Mouse (Mus musculus): ENCODE measurements around the gene Gm17542.
"Not testable (repeated sequence)": the region's sequence is repeated elsewhere in the genome, so short reads cannot be mapped to it uniquely, and the experiment has no call there.

Gene Gm17542

DNA sequence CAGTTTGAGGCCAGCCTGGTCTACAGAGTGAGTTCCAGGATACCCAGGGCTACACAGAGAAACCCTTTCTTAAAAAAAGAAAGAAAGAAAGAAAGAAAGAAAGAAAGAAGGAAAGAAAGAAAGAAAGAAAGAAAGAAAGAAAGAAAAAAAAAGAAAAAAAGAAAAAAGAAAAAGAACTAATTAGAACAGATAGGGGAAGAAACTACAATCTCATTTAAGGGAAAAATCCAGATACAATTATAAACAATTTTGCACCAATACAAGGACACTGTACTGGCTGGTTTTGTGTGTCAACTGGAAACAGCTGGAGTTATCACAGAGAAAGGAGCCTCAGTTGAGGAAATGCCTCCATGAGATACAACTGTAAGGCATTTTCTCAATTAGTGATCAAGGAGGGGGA, at the start of gene Gm17542:
Gene Gm17542, minus strand, starts transcription at position 101 of the 400 bp plus-strand sequence.
- DNase-seq (ENCODE audit: low read depth), result not testable (repeated sequence)

DNA sequence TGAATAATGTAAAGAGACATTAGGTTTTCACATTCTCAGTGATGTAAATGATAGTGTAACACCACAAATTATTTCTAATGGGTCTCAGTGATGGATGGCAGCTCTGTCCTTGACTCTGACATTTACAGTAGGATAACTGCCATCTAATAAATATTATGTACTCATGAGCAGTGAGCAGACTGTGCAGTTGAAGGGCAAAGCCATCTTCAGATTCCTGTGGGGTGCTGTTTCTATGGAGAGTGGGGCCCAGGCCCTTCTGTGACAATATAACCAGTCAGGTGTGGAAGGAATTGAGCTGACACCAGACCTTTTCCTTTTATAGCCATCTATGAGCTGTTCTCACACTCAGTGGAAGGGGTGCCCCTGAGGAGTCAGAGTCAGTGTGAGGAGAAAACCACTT, 21.8 kb upstream of the Gm17542 start:
- DNase-seq (ENCODE audit: low read depth), result no peak

DNA sequence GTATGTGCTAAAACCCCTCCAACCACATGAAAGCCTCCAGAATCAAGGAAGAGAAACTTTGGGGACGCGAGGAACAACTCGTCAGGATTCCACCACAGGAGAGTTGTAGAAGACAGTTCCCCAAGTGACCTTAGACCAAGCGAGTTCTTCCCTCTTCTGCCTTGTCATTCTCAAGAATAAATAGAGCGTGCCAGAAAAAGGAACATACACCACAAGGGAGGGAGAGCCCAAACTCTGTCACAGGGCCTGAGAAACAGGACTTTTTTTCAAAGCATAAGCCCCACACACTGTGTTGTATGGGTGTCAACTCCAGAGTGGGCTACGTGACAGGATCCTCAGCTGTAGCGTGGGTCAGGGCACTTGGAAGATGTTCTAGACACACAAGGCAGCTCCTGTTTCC, 20.1 kb upstream of the Gm17542 start:
- DNase-seq (ENCODE audit: low read depth), result no peak

DNA sequence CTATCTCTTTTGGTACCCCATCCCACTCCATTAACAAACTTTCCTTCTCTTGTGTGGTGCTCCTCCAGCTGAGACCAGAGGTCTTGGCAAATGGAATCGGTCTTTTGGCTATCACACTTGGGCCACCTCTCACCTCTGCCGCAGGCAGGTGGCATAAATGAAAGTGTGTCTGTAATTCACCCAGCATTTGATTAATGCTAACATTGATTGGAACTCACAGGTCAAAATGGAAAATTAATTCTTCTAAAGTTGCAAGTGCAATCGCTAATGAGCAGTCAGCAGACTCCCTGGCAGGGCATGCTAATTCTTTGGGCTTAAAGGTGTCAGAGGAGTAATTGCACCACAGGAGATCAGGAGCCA, 3.2 kb downstream of the Gm17542 start:
- DNase-seq (ENCODE audit: low read depth), result no peak

DNA sequence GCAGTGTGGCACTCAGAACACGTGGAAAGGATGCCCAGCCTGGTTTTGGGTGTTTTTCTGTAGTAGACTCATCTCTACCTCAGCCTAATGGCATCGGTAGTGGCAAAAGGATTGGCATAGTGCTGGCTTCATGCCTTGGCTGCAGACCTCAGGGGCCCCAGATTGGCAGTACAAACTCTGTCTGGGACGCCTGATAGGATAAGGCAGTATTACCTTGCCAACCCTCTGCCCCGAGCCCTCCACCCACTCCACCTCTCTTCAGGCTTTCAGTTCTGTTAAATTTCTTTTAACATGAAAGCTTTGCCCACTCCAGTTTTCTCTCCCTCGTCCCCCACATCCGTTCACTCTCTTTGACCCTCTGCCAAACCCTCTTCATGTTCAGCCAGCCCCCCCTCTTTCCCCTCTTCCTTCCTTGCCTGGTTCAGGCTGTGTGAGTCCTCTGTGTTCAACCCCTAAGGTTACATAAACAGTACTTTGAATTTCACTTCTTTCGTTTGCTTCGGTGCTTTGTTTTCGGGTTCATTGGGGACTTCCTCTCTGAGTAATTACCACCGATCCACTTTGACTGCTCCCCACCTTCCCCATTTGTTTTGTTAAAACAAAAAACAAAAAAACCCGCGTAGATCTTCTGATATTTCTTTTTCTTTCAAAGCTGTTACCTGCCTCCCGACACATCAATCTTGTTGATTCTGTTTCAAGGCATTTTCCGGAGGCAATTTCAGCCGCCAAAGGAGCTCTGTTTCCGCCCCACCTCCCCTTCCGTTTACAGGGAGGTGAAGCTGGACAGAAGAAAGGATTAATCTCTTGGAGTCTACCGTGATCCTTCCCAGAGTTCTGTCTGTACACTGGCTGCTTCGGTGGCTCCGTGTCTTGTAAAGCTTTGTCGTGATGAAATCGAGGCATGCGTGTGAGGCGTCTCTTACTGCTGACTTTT, 3.9 kb downstream of the Gm17542 start:
- DNase-seq (ENCODE audit: low read depth), result peak; percentile 52

DNA sequence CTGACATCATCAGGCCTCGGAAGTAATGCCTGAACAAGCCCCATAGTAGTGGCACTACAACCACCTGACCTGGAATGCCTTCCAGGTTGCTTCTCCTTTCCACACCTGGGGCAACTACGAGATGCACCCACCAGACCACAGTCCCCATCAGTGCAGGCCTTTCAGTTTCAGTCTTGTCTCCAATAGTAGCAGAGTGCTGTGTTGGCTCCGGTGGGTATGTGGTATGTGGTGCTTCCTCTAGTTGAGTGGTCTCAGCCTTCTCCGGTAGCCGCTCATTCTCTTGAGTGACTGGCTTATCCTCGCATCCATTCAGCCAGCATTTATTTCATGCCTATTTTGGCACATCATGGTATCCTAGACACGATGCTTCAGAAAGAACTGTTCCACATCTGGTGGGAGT, 4.8 kb downstream of the Gm17542 start:
- DNase-seq (ENCODE audit: low read depth), result peak; percentile 4

DNA sequence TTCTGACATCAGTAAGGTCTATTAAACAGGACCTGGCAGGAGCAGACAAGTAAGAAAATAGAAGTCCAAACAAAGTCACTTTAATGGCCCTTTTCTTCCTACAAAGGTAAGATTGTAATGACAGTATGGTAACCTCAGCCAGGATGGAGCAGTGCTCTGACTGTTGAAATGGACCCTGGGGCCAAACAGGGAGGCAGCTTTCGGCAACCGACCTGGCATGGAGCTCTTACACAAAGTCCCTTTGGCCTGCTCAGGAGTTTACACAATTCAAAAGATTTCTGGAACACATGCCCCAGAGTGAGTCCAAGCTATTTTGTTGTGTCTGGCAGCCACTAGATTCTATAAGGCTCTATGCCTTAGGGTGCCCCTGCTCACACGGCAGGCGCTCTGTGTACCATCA, 9.0 kb downstream of the Gm17542 start:
- no peak for DNase-seq (ENCODE audit: low read depth)

DNA sequence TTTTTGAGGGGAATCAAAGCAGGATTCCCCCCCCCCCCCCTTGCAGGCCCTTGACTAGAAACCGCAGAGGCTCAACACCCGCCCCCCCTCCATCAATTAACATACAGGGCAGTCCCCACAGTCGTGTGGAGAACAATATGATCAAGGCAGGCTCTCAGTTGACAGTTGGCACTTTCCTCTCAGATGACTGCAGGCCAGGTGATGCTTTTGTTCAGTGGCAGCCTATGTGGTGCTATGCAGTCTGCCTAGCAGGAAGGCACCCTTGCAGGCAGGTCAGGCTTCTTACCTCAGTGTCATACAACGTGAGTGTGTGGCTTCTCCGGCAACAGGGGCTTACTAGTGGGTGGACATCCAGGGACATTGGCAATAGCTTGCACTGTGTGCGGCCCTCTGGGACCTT, 17.4 kb downstream of the Gm17542 start:
- no peak for DNase-seq (ENCODE audit: low read depth)

DNA sequence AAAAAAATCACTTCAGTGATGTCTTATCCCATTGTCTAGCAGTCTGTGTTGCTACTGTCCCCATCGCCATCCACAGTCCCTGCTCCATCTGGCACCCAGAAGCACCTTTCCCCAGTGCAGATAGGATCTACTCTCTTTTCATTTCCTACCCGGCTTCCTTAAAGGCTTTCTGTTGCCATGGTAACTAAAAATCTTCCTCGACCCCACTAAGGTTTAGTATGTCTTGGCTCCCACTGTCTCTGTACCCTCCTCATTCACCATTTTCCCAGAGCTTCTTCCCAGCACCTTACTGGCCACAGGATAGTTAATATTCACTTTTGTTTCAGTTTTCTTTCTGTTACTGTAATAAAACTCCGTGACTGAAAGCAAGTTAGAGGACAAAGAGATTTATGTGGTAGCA, 17.9 kb downstream of the Gm17542 start:
- no peak for DNase-seq (ENCODE audit: low read depth)

DNA sequence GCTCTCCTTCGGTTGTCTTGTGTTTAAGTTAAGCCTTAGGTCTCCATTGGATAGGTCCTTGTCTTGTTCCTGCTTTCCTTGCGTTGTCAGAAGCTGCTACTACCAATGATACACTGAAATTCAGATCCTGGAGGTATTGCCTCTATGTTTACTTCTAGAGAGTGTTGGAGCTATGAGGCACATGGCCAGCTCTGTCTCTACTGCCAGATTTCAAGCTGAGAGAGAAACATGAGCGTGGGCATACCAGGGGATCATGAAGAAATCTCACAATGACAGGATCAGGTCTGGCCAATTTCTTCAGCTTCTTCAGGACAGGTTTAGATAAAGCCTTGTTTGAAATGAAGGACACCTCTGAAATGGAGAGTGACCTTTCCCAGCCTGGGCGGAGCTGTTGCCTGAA, 19.1 kb downstream of the Gm17542 start:
- DNase-seq (ENCODE audit: low read depth), result no peak

DNA sequence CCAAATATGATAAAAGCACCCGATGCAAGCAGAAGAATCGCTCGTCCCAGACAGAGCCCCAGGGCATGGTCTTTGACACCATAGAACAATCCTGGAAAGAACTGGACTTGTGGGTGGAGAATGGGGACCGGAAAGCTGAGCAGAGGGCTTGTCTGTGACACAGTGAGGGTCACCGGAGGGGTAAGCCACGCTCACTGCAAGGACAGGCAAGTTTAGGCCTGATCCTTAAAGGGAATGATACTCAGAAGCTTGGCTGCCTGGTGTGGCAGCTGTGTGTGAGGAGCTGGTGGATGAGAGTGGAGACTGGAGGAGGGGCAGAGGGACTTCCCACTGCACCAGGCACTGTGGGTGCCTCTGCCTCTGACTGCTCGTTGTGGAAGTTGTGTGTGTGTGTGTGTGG, 27.0 kb downstream of the Gm17542 start:
- no peak for DNase-seq (ENCODE audit: low read depth)

DNA sequence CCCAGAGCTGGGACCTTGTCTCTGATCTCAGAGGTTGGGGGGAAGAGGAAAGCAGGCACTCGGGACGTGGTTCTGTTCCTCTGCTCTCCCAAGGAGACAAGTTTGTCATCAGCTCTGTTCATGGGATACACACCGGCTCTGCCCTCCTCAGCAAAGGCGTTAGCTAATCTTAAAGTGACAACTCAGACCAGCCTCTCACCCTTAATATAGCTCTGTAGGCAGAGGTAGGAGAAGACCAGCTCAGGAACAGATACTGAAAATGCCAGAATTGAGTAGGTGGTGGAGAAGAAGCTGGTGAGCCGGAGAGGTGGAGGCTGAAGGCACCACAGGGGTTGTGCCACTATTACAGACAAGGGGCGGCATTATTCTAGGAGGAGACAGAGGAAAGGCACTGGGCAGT, 38.7 kb downstream of the Gm17542 start:
- DNase-seq (ENCODE audit: low read depth), result no peak

DNA sequence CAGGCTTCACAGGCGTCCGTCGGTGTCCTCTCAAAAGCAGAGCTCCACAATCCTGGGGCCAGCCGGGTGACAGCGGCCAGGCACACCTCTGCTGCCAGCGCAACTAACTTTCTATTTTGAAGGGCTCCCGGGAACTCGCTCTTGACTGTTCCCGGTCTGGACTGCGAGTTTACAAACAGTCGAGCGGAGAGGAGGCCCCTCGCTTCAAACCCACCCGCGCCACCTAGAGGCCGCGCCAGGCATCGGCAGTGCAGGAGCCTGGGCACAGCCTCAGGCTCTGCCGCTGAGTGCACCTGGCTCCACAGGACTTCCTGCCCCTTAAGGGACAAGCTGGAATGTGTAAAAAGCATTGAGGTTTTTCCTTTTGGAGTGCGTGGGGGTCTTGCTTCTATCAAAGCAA, 42.5 kb downstream of the Gm17542 start, which contains the start of gene Edar:
Gene Edar, minus strand, starts transcription at position 122 of the 400 bp plus-strand sequence.
- DNase-seq (ENCODE audit: low read depth), result peak; percentile 54

DNA sequence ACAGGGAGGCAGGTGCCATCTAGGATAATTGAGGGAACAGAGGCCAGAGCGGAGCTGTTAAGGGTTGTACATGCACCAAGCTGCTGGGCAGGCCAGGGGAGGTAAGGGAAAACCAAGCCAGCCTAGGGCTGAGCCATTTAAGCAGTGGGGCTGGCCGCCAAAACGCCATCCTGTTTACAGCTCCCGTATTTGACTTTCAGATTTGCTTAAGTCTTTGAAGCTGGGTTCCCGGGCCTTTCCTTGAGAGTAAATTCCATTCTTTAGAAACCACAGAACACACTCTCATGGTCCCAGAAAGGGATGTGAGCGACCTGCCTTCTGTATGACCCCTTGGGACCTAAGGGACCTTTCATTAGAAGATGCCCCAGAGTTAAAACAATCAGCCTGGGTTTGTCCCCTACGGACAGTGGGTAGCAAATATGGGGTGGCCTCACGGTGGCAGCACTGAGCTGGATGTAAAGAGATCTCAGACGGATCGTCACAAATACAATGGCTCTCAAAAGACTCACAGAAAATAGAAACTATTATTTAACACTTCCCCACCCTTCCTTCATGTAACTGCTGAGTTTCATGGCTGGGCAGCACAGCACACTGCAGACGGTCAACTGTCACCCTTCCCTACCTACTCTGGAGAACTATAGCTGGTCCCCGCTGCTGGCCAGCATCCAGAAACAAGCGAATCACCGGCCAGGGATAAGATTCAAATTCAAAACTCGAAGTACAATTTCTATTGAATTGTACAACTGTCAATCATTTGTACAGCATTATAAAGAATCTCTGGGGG, 44.5 kb downstream of the Gm17542 start:
- peak; percentile 66 for DNase-seq (ENCODE audit: low read depth)

DNA sequence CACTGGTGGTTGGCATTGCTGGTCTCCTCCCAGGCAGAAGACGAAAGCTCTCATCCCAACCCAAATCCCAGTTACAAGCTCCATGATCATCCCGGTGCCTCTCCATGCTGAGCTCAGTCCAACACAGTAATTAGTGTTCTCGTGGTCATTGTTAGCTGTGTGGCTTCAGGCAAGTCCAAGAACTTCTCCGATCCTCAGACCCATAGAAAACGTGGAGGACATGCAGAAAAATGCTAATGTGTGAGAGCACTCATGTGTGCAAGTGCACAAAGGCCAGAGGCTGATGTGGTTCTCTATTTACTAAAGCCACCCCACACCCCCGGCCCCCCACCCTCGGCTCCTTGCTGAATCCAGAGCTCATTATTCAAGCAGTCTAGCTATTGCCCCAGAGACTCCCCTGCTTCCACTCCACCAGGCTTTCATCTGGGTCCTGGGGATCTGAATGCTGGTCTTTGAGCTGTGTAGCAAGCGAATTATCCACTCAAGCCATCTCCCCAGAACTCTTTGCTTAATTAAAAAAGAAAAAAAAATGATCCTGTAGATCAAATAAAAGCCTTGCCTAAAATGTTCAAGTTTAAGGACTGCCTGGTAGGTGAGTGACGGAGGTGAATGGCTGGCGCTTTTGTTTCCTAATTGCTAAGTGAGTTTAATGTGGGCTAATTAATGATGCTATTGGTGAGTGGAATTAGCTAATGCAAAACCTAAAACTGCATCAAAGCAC, 45.3 kb downstream of the Gm17542 start:
- DNase-seq (ENCODE audit: low read depth), result no peak

DNA sequence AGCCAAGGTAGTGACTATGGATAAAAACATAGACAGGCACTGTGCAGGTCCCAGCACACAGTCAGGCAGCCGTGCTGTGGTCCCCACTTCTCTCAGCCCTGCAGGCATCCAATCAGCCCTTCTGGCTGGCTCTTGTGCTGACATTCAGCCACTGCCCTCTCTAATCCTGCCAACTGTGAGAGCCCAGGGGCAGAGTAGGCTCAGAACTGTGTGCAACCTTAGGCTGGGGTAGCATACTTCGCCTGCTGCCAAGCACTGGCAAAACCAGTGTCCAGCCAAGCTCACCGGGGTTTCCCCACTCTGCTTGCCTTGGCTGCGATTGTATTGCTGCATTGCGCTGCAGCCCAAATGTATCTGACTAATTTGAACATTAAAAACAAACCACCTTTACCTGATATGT, 54.1 kb downstream of the Gm17542 start:
- DNase-seq (ENCODE audit: low read depth), result no peak
